Mouse (Mus musculus) kidney, adult 2 months (tissue): ENCODE results near the gene Thop1. TPM values are rescaled to one million over a fixed set of nuclear protein-coding genes. Genes with fewer than 3 reads are reported as not detected.

Source experiments
- DNase-seq: peaks from one replicate; pipeline ENCODE4 v3.0.0; 2021
- H3K27ac ChIP-seq: fragments of 200-500 bp; 2 replicates; pipeline ENCODE4 v1.5.1; 2012; ENCODE audit warnings: low read depth, low read length, control low read depth, inconsistent platforms; ENCODE audit not compliant: insufficient read depth
- H3K27me3 ChIP-seq: fragments of 200-500 bp; replicated peaks from 2 replicates; pipeline ENCODE4 v1.6.1; 2012; ENCODE audit warnings: mild to moderate bottlenecking, moderate library complexity, low read length, inconsistent platforms; ENCODE audit not compliant: control insufficient read depth, insufficient read depth
- H3K36me3 ChIP-seq: fragments of 200-500 bp; 2 replicates; pipeline ENCODE4 v1.6.1; 2012; ENCODE audit warnings: mild to moderate bottlenecking, moderate library complexity, low read length, inconsistent platforms; ENCODE audit not compliant: control insufficient read depth, insufficient read depth
- H3K4me1 ChIP-seq: fragments of 200-500 bp; 2 replicates; pipeline ENCODE4 v1.6.1; 2011; ENCODE audit warnings: low read length; ENCODE audit not compliant: control insufficient read depth, insufficient read depth
- H3K4me3 ChIP-seq: fragments of 200-500 bp; 2 replicates; pipeline ENCODE4 v1.5.1; 2011; ENCODE audit warnings: mild to moderate bottlenecking, low read depth, low read length, control low read depth; ENCODE audit not compliant: insufficient read depth
- CTCF ChIP-seq: fragments of 200-500 bp; conservative IDR thresholded peaks from 2 replicates; pipeline ENCODE4 v1.5.1; 2011; ENCODE audit warnings: low read depth, mild to moderate bottlenecking, control low read depth, low read length, moderate library complexity, mixed read lengths; ENCODE audit not compliant: insufficient read depth, insufficient read length
- POLR2A ChIP-seq: fragments of 200-500 bp; IDR thresholded peaks from one replicate; pipeline ENCODE4 v1.6.1; 2011; ENCODE audit warnings: low read depth, low read length, control low read depth
- WGBS: fragments of 180-500 bp; shearing (Covaris S2); methylation state at CpG from one replicate; pipeline ENCODE4 v1.1.7; 2018; 5-methylcytosine and 5-hydroxymethylcytosine counted together
- polyA plus RNA-seq: library from polyadenylated mRNA; depleted of rRNA; stranded (reverse); fragments of >200 nt; gene quantifications from 2 replicates; pipeline ENCODE4 v1.2.3, GENCODE M21; 2012

Gene Thop1
- polyA plus RNA-seq, 1 experiment: 22.2 TPM

DNA sequence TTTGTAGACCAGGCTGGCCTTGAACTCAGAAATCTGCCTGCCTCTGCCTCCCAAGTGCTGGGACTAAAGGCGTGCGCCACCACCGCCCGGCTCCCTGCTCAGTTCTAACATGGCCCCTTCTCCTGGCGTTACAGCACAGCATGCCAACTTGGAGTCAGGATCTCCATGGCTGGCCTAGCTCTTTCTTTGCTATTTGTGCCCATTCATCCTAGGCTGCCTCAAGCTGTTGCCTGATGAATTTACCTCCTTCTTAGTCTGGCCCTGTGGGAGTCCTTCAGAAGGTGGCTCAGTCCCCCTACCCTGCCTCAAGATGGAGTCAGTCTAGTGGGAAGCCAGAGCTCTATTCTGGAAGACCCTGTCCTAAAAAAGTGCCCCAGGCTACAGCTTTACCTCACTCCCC lies 43.0 kb upstream of the Thop1 start:
- DNase-seq: no peak
- H3K36me3 ChIP-seq: no peaks in the 10 kb centered on the region
- H3K27ac ChIP-seq: no peak overlapping the region
- TF ChIP-seq POLR2A: no peak
- no peak for TF ChIP-seq CTCF
- WGBS: 95% methylated on average over 5 of the region's 5 CpGs
- H3K4me1 ChIP-seq: no peaks in the 10 kb centered on the region
- no peaks in the 10 kb centered on the region; the same call in 1 of the 2 replicates for H3K27me3 ChIP-seq
- no peak overlapping the region for H3K4me3 ChIP-seq

DNA sequence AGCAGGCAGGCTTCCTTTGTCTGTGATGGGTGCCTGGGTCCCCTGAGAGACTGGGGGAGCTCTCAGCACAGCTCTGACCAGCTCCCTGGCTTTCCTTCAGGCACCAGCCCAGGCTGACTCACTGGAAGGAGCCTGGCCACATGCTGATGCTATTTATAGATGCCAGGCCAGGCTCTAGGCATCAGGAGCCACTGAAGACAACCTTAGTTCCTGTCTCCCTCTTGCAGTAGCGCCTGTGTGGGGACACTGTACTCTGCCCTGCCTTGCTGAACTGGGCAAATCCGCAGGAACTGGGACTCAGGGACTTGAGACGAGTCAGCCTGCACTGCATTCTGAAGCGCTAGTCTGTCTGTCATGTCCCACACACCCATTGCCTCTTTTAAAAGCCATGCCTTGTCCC lies 42.5 kb upstream of the Thop1 start:
- Histone ChIP-seq H3K4me1 (no peaks in the 10 kb centered on the region), H3K27ac (no peak overlapping the region), H3K27me3 (no peaks in the 10 kb centered on the region; the same call in 1 of the 2 replicates), H3K36me3 (no peaks in the 10 kb centered on the region), H3K4me3 (no peak overlapping the region)
- 55% methylated on average over 4 of the region's 4 CpGs for WGBS
- no peak for DNase-seq
- TF ChIP-seq CTCF: no peak
- TF ChIP-seq POLR2A: no peak

- no peak overlapping the region for H3K4me3 ChIP-seq
- H3K36me3 ChIP-seq: no peaks in the 10 kb centered on the region
- no peak for DNase-seq
- TF ChIP-seq CTCF (no peak), POLR2A (no peak)
- no peak overlapping the region for H3K27ac ChIP-seq
- no peaks in the 10 kb centered on the region; the same call in 1 of the 2 replicates for H3K27me3 ChIP-seq
- no peaks in the 10 kb centered on the region for H3K4me1 ChIP-seq
Measured at GRCm38 (mm10) chr10:81028219-81028618, 41.6 kb upstream of the Thop1 start.

DNA sequence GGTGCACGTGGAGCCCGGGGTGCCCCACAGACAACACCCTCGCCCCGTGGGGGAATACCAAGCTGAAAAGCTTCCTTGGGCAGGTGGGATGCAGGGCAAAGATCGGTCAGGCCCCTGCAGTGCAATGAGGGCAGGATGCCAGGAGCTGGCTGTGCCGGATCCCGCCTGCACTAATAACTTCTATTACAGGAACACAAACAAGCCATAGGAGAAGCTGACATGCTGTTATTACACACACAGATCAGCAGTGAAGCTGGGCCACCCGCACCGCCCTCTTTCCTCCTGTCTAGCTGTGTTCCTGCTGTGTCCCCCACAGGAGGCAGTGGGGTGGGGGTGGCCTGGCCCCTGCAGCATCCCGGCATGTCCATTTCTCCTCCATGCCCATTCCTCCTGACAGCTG lies 40.8 kb upstream of the Thop1 start:
- no peaks in the 10 kb centered on the region; the same call in 1 of the 2 replicates for H3K27me3 ChIP-seq
- no peaks in the 10 kb centered on the region for H3K36me3 ChIP-seq
- no peak for DNase-seq
- no peak for TF ChIP-seq CTCF
- TF ChIP-seq POLR2A: no peak
- H3K4me3 ChIP-seq: no peak overlapping the region
- 63% methylated on average over 10 of the region's 10 CpGs for WGBS
- no peaks in the 10 kb centered on the region for H3K4me1 ChIP-seq
- no peak overlapping the region for H3K27ac ChIP-seq

- Histone ChIP-seq H3K4me3 (no peak overlapping the region), H3K4me1 (no peaks in the 10 kb centered on the region), H3K27ac (no peak overlapping the region), H3K36me3 (no peaks in the 10 kb centered on the region), H3K27me3 (no peaks in the 10 kb centered on the region)
- no peak for DNase-seq
- WGBS: 75% methylated on average over 10 of the region's 10 CpGs
- TF ChIP-seq CTCF (no peak), POLR2A (no peak)
Measured at GRCm38 (mm10) chr10:81033586-81033985, 36.2 kb upstream of the Thop1 start.

DNA sequence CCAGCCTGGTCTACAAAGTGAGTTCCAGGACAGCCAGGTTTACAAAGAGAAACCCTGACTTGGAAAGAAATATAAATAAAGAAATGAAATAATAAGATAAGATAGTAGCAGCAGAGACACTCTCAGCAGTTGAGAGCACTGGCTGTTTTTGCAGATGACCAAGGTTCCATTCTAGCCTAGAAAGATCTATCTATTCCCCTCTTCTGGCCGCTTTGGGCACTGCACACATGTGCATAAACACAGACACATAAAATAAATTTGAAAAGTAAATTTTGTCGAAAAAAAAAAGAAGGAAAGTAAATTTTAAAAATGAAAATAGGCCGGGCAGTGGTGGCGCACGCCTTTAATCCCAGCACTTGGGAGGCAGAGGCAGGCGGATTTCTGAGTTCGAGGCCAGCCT lies 33.6 kb upstream of the Thop1 start:
- Histone ChIP-seq H3K27me3 (no peaks in the 10 kb centered on the region), H3K36me3 (no peaks in the 10 kb centered on the region), H3K27ac (no peak overlapping the region), H3K4me3 (no peak overlapping the region), H3K4me1 (no peaks in the 10 kb centered on the region; the same call in 1 of the 2 replicates)
- peak; percentile 14 for DNase-seq
- 72% methylated on average over 7 of the region's 7 CpGs for WGBS
- no peak for TF ChIP-seq POLR2A
- TF ChIP-seq CTCF: no peak

DNA sequence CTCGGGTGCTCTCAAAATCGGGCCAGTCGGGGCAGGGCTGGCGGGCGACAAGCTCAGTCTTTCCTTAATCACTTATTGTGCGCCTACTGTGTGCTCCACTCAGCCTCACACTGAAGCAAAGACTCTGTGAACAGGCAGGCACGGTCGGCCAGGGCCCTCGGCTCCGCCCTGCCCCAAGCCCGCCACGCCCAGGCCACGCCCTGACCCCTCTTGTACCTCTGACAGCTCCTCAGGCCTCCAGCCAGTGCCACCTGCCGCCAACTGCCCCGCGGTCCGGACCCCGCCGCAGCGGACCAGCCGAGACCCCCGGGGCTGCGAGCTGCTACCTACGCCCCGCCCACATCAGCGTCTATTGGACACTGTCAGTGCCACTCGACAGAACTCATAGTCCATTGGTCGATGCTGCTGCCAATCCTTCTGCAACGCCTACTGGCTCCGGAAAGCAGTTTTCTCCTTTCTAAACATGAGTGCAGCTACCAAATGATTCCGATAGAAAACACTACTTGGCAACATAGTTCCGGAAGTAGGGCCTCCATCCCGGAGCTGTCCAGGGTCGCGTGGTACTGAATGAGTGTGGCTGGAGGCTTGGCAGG lies 32.8 kb upstream of the Thop1 start, which contains the start of gene Slc39a3:
Slc39a3 (minus strand) TSS at position 439 of the 593 bp plus-strand sequence.
- WGBS: under 1% methylated on average over 35 of the region's 35 CpGs

More for the DNA sequence above, 32.8 kb upstream of the Thop1 start, which contains the start of gene Slc39a3:
- Histone ChIP-seq H3K4me1 (no peaks in the 10 kb centered on the region; the same call in 1 of the 2 replicates), H3K4me3 (peak within 1 kb of the TSS; percentile 86), H3K27ac (no peak within 1 kb of the TSS), H3K27me3 (no peaks in the 10 kb centered on the region), H3K36me3 (no peaks in the 10 kb centered on the region)
- DNase-seq: peak; percentile 99
- TF ChIP-seq POLR2A (peak; percentile 24), CTCF (no peak)
